Mouse (Mus musculus): ENCODE results near the gene Coro7. TPM values are rescaled to one million over a fixed set of nuclear protein-coding genes. Genes with fewer than 3 reads are reported as not detected.
"Not testable (repeated sequence)": the region's sequence is repeated elsewhere in the genome, so short reads cannot be mapped to it uniquely, and the experiment has no call there.

Coro7 gene
- polyA plus RNA-seq, 1 experiment from 2014 or later, result 35.5 TPM

GRCm38 (mm10) chr16:4713861-4714710 is 34.5 kb upstream of the Coro7 start:
- Histone ChIP-seq H3K9me3 (replicated peaks) (no peaks in the 10 kb centered on the region), H3K27me3 (replicated peaks) (no peaks in the 10 kb centered on the region), H3K36me3 (peaks cover 37% of the 10 kb centered on the region), H3K4me3 (replicated peaks) (no peak overlapping the region), H3K4me1 (peaks cover 8% of the 10 kb centered on the region), H3K27ac (replicated peaks) (no peak overlapping the region), H3K9ac (replicated peaks) (no peak overlapping the region), H3K4me2 (no peak overlapping the region)
- WGBS, result 95% methylated on average over 17 of the region's 17 CpGs
- no peak for ATAC-seq (ENCODE audit: low FRiP score)

- Histone ChIP-seq H3K4me2 (no peak overlapping the region), H3K9ac (replicated peaks) (no peak overlapping the region), H3K27ac (replicated peaks) (no peak overlapping the region), H3K36me3 (peaks cover 60% of the 10 kb centered on the region), H3K27me3 (replicated peaks) (no peaks in the 10 kb centered on the region), H3K9me3 (replicated peaks) (no peaks in the 10 kb centered on the region), H3K4me3 (replicated peaks) (no peak overlapping the region), H3K4me1 (no peaks in the 10 kb centered on the region)
- 96% methylated on average over 4 of the region's 4 CpGs for WGBS
- ATAC-seq (ENCODE audit: low FRiP score), result no peak
Observed at GRCm38 (mm10) chr16:4711173-4711572, 31.6 kb upstream of the Coro7 start.

GRCm38 (mm10) chr16:4705541-4705940 is 26.0 kb upstream of the Coro7 start:
- no peak overlapping the region for H3K9ac ChIP-seq (replicated peaks)
- H3K4me3 ChIP-seq (replicated peaks), result no peak overlapping the region
- H3K4me1 ChIP-seq, result no peaks in the 10 kb centered on the region
- no peak overlapping the region for H3K4me2 ChIP-seq
- H3K9me3 ChIP-seq (replicated peaks), result no peaks in the 10 kb centered on the region
- H3K27me3 ChIP-seq (replicated peaks), result no peaks in the 10 kb centered on the region
- WGBS, result 80% methylated on average over 4 of the region's 4 CpGs
- peaks cover 75% of the 10 kb centered on the region for H3K36me3 ChIP-seq
- ATAC-seq (ENCODE audit: low FRiP score), result no peak
- no peak overlapping the region for H3K27ac ChIP-seq (replicated peaks)

DNA sequence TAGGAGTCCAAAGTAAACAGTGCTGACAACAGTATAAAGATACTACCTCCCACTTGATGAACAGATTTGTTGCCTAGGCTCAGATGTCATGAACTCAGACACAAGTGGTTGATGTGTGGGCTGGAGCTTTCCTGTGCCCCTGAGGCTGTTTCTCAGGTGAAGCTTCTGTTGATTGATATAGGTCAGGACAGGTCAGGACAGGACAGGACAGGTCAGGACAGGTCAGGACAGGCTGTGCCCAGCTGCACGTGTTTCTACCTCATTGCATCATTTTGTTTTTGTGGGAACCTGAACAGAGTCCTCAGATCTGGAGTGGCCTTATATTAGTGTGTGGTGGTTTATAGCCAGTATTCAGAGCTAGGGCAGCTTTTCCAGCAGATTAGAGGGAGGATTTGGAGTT is 23.1 kb upstream of the Coro7 start:
- WGBS, result 64% methylated on average over 1 of the region's 1 CpGs
- Histone ChIP-seq H3K4me2 (no peak overlapping the region), H3K4me1 (no peaks in the 10 kb centered on the region), H3K27me3 (replicated peaks) (no peaks in the 10 kb centered on the region), H3K36me3 (peaks cover 91% of the 10 kb centered on the region), H3K9me3 (replicated peaks) (no peaks in the 10 kb centered on the region), H3K27ac (replicated peaks) (no peak overlapping the region), H3K4me3 (replicated peaks) (no peak overlapping the region), H3K9ac (replicated peaks) (no peak overlapping the region)
- ATAC-seq (ENCODE audit: low FRiP score), result no peak

GRCm38 (mm10) chr16:4701211-4701610 is 21.6 kb upstream of the Coro7 start:
- H3K9ac ChIP-seq (replicated peaks), result no peak overlapping the region
- H3K27ac ChIP-seq (replicated peaks), result no peak overlapping the region
- no peak overlapping the region for H3K4me2 ChIP-seq
- WGBS, result 96% methylated on average over 3 of the region's 3 CpGs
- H3K36me3 ChIP-seq, result peaks cover 91% of the 10 kb centered on the region
- H3K9me3 ChIP-seq (replicated peaks), result no peaks in the 10 kb centered on the region
- H3K27me3 ChIP-seq (replicated peaks), result no peaks in the 10 kb centered on the region
- no peak overlapping the region for H3K4me3 ChIP-seq (replicated peaks)
- no peaks in the 10 kb centered on the region for H3K4me1 ChIP-seq
- no peak for ATAC-seq (ENCODE audit: low FRiP score)

GRCm38 (mm10) chr16:4689371-4689770 is 9.8 kb upstream of the Coro7 start:
- H3K36me3 ChIP-seq, result peaks cover 67% of the 10 kb centered on the region
- WGBS, result 97% methylated on average over 4 of the region's 4 CpGs

DNA sequence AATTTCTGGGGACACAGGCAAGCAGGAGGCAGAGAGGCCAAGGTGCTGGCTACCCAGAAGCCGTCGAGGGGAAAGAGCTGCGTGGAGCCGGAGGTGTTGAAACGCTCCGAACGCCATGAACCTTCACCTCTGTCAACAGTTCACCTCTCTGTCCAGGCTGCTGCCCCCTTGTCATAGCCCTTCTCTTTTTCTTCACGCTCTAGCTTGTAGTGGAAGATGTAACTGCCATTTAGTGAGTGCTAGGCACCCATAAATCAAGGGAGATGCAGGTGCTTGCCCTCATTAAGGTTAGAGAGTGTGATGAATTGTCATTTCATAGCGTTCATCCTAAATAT is 4.8 kb upstream of the Coro7 start:
- Histone ChIP-seq H3K27ac (replicated peaks) (peak overlapping the region; percentile 95), H3K4me3 (replicated peaks) (peak overlapping the region; percentile 94), H3K27me3 (replicated peaks) (no peaks in the 10 kb centered on the region), H3K9me3 (replicated peaks) (no peaks in the 10 kb centered on the region), H3K36me3 (peaks cover 24% of the 10 kb centered on the region), H3K9ac (replicated peaks) (peak overlapping the region; percentile 96), H3K4me2 (peak overlapping the region; percentile 88), H3K4me1 (peaks cover 22% of the 10 kb centered on the region)
- WGBS, result 3% methylated on average over 9 of the region's 9 CpGs
- no peak for ATAC-seq (ENCODE audit: low FRiP score)

More at GRCm38 (mm10) chr16:4689371-4689770, 9.8 kb upstream of the Coro7 start:
- H3K9ac ChIP-seq (replicated peaks); H3K27me3 ChIP-seq (replicated peaks); H3K4me2 ChIP-seq; ATAC-seq (ENCODE audit: low FRiP score); H3K27ac ChIP-seq (replicated peaks); H3K4me3 ChIP-seq (replicated peaks); H3K9me3 ChIP-seq (replicated peaks): not testable (repeated sequence)
- H3K4me1 ChIP-seq, result peaks cover 13% of the 10 kb centered on the region

- Histone ChIP-seq H3K27ac (replicated peaks) (peak overlapping the region; percentile 95), H3K4me3 (replicated peaks) (peak overlapping the region; percentile 94), H3K4me1 (peaks cover 25% of the 10 kb centered on the region), H3K36me3 (peaks cover 18% of the 10 kb centered on the region), H3K9me3 (replicated peaks) (no peaks in the 10 kb centered on the region), H3K27me3 (replicated peaks) (no peaks in the 10 kb centered on the region), H3K9ac (replicated peaks) (peak overlapping the region; percentile 96), H3K4me2 (peak overlapping the region; percentile 88)
- ATAC-seq (ENCODE audit: low FRiP score), result peak; percentile 88
- WGBS, result under 1% methylated on average over 54 of the region's 54 CpGs
Observed at GRCm38 (mm10) chr16:4683581-4684456, 4.2 kb upstream of the Coro7 start.

DNA sequence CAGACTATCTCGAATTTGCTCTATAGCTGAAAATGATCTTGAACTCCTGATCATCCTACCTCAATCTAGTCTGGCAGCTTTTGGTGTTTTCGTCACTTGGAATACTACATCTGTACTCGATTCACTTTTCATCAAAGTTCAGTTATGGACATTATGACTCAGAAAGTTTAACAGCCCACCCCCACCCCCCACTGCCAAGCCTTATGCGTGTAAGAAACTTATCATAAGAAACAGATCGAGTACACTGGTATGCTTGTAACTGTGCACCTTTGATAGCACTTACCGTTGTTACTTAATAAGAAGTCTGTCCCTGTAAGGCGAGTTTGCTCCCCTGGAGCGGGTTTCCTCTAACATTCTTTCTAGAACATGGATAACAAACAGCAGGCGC is 3.6 kb upstream of the Coro7 start:
- Histone ChIP-seq H3K27ac (replicated peaks) (peak overlapping the region; percentile 95), H3K9ac (replicated peaks) (peak overlapping the region; percentile 96), H3K4me3 (replicated peaks) (peak overlapping the region; percentile 94), H3K9me3 (replicated peaks) (no peaks in the 10 kb centered on the region), H3K36me3 (peaks cover 14% of the 10 kb centered on the region), H3K4me1 (peaks cover 31% of the 10 kb centered on the region), H3K27me3 (replicated peaks) (no peaks in the 10 kb centered on the region), H3K4me2 (peak overlapping the region; percentile 88)
- 33% methylated on average over 9 of the region's 9 CpGs for WGBS
- peak; percentile 2; the same call in 1 of the 2 replicates for ATAC-seq (ENCODE audit: low FRiP score)

DNA sequence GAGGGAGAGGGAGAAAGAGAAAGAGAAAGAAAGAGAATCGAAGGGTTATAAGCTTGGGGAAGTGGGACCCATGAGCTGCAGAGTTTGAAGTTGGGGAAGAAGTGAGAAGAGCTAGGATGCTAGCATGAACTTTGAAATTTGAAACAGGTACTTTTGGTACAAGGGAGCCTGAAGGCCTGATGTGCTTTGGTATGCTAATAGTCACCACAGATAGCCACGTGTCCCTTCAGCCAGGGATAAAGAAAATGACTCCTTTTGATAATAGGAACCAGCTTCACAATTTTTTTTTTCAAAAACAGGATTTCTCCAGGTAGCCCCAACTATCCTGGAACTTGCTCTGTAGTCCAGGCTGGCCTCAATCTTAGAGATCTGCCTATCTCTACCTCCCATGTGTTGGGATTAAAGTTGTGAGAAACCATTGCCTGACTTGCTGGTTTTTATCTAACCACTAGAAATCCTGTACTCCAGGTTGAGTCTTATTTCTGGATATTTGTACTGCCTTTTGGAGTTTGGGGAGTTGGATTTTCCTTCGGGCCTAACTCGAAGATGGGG is 3.1 kb upstream of the Coro7 start:
- H3K36me3 ChIP-seq, result peaks cover 9% of the 10 kb centered on the region
- H3K27ac ChIP-seq (replicated peaks), result peak overlapping the region; percentile 95; the same call in 1 of the 2 replicates
- H3K9ac ChIP-seq (replicated peaks), result no peak overlapping the region
- peak overlapping the region; percentile 94; the same call in 1 of the 2 replicates for H3K4me3 ChIP-seq (replicated peaks)
- peaks cover 36% of the 10 kb centered on the region for H3K4me1 ChIP-seq
- ATAC-seq (ENCODE audit: low FRiP score), result no peak
- 80% methylated on average over 4 of the region's 4 CpGs for WGBS
- H3K9me3 ChIP-seq (replicated peaks), result no peaks in the 10 kb centered on the region
- peak overlapping the region; percentile 88 for H3K4me2 ChIP-seq
- no peaks in the 10 kb centered on the region for H3K27me3 ChIP-seq (replicated peaks)

DNA sequence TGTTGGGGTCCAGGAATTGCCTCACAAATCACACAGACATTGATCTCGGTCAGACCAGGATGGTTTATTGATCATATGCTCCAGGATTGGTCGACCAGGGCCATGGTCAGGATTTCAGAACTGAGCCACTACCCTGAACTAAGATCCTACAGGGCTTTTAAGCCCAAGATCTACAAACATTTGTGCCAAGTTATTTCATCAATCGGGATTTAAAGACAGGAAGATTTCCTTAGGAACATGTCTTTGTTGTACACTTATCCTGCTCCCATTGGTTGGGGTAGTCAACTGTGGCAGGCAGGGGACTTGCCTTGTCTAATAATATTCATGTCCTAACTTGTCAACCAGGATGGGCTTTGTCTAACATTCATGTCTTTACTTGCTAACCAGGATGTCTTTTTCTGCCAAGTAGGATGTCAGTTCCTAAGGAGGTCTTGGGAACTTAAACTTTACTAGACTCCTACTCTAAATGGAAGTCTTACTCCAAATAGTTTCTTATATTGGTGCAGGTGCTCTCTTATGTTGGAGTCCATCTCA is 1.4 kb upstream of the Coro7 start:
- not testable (repeated sequence) for H3K4me2 ChIP-seq; H3K9me3 ChIP-seq (replicated peaks); H3K27me3 ChIP-seq (replicated peaks); H3K36me3 ChIP-seq; H3K9ac ChIP-seq (replicated peaks); ATAC-seq (ENCODE audit: low FRiP score); H3K27ac ChIP-seq (replicated peaks); H3K4me3 ChIP-seq (replicated peaks)
- H3K4me1 ChIP-seq, result peaks cover 37% of the 10 kb centered on the region
- 84% methylated on average over 3 of the region's 3 CpGs for WGBS

Data from neural tube, embryonic 15.5 days (tissue).